Mouse (Mus musculus) testis, postnatal 10 days (tissue): ENCODE measurements around the gene Cryga.
A peak's percentile ranks its signal among the peaks of the same experiment; 100 is the strongest.

Experiments
- DNase-seq: peaks from one replicate; pipeline ENCODE4 v3.0.0; 2021; ENCODE audit warnings: low spot score

The Cryga gene

GRCm38 (mm10) chr1:65103273-65103672, at the start of gene Cryga:
Gene Cryga, minus strand, starts transcription at chr1:65103373.
- DNase-seq: no peak

- DNase-seq: no peak
Observed at GRCm38 (mm10) chr1:65147971-65148370, 44.8 kb upstream of the Cryga start.

DNA sequence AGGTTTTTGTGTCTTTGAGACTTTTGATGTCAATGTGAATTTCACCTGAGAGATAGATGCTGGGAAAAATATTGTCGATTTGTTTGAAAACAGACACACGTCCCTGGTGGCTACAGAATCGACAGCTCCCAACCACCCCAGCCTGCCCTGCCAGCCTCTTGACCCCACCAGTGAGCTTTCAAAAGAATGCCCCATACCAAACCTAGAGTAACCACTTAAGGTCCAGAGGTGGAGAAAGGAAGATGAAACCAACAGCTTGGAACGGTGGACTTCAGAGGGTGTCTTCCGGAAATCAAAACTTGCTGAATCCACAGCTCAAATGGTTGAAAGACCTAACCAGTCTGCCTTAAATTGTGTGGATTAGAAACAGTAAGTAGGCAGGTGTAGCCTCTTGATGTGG, 44.2 kb upstream of the Cryga start:
- DNase-seq: no peak

DNA sequence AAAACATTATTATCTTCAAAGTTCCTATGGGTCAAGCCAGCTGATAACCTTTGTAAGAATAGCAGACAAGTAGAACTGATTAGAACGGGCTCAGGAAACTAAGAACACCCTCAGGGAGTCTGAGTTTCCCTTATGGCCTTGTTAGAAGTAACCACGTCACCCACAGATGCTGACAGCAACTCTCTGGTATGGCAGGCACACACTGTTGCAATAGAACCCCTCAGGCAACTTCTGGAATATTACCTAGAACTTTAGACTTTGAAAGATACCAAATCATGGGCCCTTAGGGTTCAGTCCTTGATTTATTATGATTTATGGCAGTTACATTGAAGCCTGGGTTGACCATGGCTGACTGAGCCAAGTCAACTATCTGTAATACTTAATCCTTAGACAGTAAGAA, 43.4 kb upstream of the Cryga start:
- no peak for DNase-seq

- DNase-seq: no peak
Observed at GRCm38 (mm10) chr1:65144783-65145182, 41.6 kb upstream of the Cryga start.

GRCm38 (mm10) chr1:65137560-65137959, 34.4 kb upstream of the Cryga start:
- no peak for DNase-seq

DNA sequence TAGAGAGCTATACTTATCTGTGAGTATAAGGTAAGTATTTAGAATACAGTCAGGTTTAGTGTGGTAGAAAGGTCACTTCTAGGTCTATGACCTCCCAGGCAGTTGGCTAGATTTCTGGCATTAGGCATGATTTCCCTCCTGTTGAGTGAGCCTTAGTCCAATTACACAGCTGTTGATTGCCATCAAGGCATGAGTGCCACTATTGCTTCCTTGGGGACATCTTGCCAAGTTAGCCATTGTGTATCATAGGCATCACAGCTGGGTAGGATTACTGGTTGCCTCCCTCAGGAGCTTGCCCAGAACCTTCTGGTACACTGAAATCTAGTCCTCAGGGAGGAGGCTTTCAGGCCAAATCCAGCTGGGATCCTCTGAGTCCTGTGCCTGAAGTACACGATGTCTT, 29.7 kb upstream of the Cryga start:
- no peak for DNase-seq

DNA sequence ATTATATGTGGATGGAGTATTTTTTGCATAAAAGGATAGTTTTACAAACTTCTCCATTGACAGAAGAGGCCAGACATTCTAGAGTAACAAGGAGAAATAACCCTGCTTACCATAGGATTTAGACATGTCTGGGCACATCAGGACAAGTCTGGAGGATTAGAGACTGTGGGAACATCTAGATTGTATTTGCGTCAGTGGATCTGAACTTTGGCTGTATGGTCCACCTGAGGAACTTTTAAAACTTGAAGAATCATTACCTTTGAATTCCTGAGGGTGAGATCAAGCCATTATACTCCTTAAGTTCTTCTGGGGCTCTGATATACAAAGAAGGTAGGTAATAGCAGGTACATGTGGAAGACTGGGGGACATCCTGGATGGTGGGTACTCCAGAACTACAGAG, 28.5 kb upstream of the Cryga start:
- DNase-seq: no peak

DNA sequence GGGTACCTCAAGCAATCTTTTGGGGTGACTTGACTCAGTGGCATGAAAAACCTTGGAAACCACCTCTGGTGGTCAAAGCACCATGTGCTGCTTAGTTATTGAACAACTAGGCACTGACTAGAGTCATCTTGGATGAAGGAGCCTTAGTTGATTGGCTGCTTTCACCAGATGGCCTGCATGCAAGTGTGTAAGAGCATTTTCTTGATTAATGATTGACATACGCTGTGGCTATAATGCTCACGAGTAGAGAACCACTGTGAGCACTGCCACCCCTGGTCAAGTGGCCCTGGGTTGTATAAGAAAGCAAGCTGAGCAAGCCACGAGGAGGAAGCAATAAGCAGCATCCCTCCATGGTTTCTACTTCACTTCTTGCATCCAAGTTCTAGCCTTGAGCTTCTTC, 27.1 kb upstream of the Cryga start:
- no peak for DNase-seq

- no peak for DNase-seq
Observed at GRCm38 (mm10) chr1:65129634-65130180, 26.5 kb upstream of the Cryga start.

- no peak for DNase-seq
Observed at GRCm38 (mm10) chr1:65122574-65123372, 19.6 kb upstream of the Cryga start, which contains the start of gene D630023F18Rik. Gene D630023F18Rik, minus strand, starts transcription at chr1:65123214.

GRCm38 (mm10) chr1:65119438-65119837, 16.3 kb upstream of the Cryga start, which contains the start of gene Gm28845:
Gene Gm28845, minus strand, starts transcription at chr1:65119558.
- DNase-seq: no peak

- no peak for DNase-seq
Observed at GRCm38 (mm10) chr1:65118150-65118913, 15.2 kb upstream of the Cryga start.

DNA sequence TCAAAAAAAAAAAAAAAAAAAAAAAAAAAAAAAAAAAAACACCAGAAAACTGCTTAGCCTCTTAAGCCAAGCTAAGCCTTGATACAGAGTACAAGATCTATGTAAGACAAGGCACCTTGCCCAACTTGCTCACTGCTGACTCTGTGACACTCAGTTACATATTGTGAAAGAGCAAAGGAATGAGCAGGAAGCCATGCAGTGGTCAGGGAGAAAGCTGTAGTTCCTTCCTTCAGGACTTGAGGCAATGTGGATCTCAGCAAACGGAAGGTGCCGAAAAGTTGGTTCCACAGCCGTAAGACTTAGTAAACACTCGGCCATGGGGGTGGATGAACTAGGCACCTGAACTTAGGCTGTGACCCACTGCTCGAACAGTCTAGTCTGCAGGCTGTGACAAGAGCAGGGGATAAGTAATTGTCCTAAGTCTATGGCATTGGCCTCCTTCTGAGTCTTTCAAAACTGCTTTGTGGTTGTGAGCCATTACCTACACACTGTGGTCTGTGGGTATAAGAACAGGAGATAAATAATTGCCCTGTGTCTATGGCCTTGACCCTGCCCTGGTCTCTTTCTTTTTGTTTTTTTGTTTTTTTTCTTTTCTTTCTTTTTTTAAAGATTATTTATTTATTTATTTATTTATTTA, 10.5 kb upstream of the Cryga start:
- DNase-seq: no peak

DNA sequence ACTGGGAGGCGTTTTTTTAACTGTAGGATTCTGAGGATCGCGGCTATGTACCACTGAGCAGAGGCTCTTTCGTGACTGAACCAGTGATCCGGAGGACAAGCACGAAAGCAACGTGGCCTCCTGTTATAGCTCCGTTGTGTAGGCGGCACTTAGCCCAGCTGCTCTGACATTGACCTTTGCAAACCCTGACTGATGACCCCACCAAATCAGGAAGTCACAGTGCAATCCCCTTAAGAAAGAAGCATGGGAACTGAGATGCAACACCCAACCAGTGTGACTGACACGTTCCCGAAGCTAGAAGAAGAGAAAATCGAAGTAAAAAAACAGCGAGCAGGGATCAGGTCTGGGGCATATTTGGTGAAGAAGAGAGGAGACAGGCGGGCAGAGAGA, 9.6 kb upstream of the Cryga start:
- DNase-seq: no peak

DNA sequence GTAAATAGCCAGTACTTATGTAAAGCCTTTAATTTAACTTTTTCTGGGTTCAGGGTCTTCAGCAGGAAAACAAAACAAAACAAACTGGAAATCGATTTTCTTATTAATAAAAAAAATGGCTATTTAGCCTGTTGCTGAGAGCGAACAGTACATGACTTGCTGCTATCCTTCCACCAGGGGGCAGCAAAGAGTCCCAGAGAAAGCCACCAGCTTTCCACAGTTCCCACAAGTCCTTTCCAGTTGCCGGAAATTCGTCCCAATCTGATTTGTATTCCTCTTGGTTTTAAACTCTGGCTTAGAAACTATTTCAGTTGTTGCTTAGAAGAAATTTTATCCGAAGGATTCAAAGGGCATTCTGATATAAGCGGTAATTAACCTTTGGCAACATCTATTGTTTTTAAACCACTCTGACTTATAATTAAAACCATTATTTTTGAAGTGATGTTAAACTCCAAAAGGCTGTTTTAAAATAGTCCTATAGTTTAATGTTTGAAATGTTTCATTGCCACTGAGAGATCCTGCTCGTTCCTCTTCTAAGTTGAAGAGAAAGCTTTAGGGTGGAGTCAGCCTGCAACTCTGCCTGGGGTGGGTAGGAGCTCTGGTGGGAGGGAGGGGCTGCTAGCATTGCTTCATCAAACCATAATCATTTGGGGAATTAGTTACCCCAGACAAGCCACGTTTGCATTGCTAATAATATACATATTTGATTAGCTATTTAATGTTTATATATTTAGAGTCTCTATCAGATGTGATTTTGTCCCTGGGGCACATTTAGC, 9.0 kb upstream of the Cryga start:
- DNase-seq: peak; percentile 83

- DNase-seq: no peak
Observed at GRCm38 (mm10) chr1:65109756-65110435, 6.7 kb upstream of the Cryga start.

DNA sequence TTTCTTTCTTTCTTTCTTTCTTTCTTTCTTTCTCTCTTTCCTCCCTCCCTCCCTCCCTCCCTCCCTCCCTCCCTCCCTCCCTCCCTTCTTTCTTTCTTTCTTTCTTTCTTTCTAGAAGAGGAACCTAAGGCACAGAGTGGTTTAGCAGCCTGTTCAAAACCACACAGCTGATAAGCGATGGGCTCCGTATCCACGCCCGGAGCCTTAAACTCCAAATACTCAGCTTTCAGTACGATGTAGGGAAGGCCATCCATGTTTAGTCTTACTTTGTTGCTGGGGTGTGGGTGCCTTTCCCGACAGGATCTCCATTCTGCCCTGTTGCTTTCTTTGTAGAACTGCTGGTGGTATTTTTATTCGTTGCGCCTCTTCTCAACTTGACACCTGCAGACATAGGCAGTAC, 6.0 kb upstream of the Cryga start:
- no peak for DNase-seq

GRCm38 (mm10) chr1:65107654-65108279, 4.6 kb upstream of the Cryga start:
- DNase-seq: no peak

GRCm38 (mm10) chr1:65096953-65097352, 6.2 kb downstream of the Cryga start:
- DNase-seq: no peak

DNA sequence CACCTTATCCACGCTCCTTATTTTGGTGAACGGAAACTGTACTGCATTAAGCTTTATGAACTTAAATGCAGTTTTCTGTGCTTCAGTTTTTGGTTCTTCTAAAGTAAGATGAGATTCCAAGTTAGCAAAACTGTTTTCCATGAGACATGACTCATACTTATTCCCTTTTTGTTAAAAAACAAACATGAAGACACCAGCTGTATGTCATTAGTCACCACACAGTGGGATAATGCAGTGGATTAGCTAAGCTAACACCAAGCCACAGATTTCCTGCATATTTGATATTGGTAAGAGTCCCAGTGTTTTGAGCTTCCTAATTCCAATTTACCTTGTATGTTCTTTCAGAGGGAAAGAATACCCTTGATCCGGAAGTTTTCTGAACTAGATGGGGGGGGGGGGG, 11.6 kb downstream of the Cryga start:
- DNase-seq: no peak
